Mouse (Mus musculus) C2C12 (cell line): Measurements from ENCODE around the gene Adprh.

Experiments
- CEBPB ChIP-seq: IDR thresholded peaks from one replicate; pipeline ENCODE4 v1.6.1; 2011; ENCODE audit warnings: low read depth, mild to moderate bottlenecking, control low read depth, moderate library complexity
- CTCF ChIP-seq: IDR thresholded peaks from one replicate; pipeline ENCODE4 v1.5.1; 2011; ENCODE audit not compliant: control insufficient read depth, insufficient read depth, insufficient read length
- FOSL1 ChIP-seq: IDR thresholded peaks from one replicate; pipeline ENCODE4 v1.8.0; 2011; ENCODE audit warnings: mild to moderate bottlenecking, low read length; ENCODE audit not compliant: poor library complexity, insufficient read depth, severe bottlenecking
- MAX ChIP-seq: IDR thresholded peaks from one replicate; pipeline ENCODE4 v1.6.1; 2011; ENCODE audit warnings: mild to moderate bottlenecking, control low read depth
- MYOD1 ChIP-seq: IDR thresholded peaks from one replicate; pipeline ENCODE4 v1.6.1; 2011; ENCODE audit warnings: low read depth; ENCODE audit not compliant: control insufficient read depth, insufficient read length
- MYOG ChIP-seq: IDR thresholded peaks from one replicate; pipeline ENCODE4 v1.6.1; 2011; ENCODE audit not compliant: control insufficient read depth, insufficient read length; ENCODE audit errors: extremely low read depth
- USF1 ChIP-seq: IDR thresholded peaks from one replicate; pipeline ENCODE4 v1.6.1; 2011; ENCODE audit warnings: low read depth, mild to moderate bottlenecking, control low read depth, moderate library complexity

DNA sequence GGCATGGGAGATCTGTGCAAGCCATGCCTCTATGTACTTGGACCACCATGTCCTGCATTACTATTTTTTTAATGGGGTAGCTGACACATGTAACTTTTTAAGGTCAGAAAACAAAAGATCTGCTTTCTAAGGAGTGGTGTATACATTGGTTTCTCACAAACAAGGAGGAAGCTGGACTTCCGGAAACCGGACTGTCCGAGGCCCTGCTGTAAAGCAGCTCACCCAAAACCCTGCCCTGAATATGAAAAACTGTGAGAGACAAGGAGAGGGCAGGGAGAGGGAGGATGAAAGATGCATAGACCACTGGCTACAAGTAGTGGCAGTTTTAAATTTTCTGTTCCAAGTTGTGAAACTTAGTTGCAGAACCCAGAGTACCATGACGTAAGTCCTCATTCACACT, 7.5 kb upstream of the Adprh start:
- TF ChIP-seq CTCF: no peak
- TF ChIP-seq CEBPB: no peak
- no peak for TF ChIP-seq MAX
- TF ChIP-seq MYOG: no peak
- TF ChIP-seq USF1: no peak
- no peak for TF ChIP-seq FOSL1
- TF ChIP-seq MYOD1: no peak
